29 mouse cellular contexts compared by ENCODE assay signal in the genomic region with DNA sequence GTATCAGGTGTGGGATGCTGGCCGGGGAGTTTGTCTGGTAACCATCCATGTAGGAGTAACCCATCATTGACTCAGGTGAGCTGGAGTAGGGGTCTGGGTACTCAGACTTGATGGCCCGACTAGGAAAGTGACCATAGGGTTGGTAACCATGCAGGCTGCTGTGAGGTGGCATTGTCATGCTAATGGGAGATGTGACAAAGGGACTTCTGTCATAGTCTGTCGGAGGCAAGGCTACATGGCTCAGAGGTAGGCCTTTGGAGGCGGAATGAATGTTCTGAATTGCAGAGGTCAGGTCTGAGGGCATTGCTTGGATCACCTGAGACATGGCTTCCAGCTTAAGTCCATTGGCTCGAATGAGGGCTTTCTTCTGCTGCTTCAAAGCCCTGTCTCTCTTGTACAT. TPM values are rescaled to one million over a fixed set of nuclear protein-coding genes. Genes with fewer than 3 reads are reported as not detected.
"Had no signal": no experiment of that assay in that cellular context is flagged by ENCODE, and none has a peak within 500 bp of the region (broad histone marks: within the 10 kb centered on the region; RNA-seq: fewer than 3 reads in every experiment).

No protein-coding gene starts in this region.

- H3K9ac ChIP-seq: heart, embryonic 12.5 days; hindbrain, embryonic 12.5 days; hindbrain, embryonic 14.5 days; intestine, embryonic 15.5 days; limb, embryonic 13.5 days; limb, embryonic 15.5 days; liver, embryonic 12.5 days; liver, embryonic 14.5 days had no signal

- H3K27me3 ChIP-seq: intestine, embryonic 15.5 days had no signal

- H3K4me3 ChIP-seq: gastrocnemius, adult 2 months; heart, embryonic 10.5 days; heart, embryonic 12.5 days; hindbrain, embryonic 10.5 days; hindbrain, embryonic 12.5 days; intestine, embryonic 15.5 days; layer of hippocampus, adult 2 months; limb, embryonic 13.5 days; limb, embryonic 15.5 days; liver, embryonic 12.5 days had no signal

- H3K36me3 ChIP-seq: heart, embryonic 10.5 days; heart, embryonic 12.5 days; hindbrain, embryonic 10.5 days; hindbrain, embryonic 12.5 days; intestine, embryonic 15.5 days; limb, embryonic 13.5 days; limb, embryonic 15.5 days had no signal

- H3K9me3 ChIP-seq: heart, embryonic 10.5 days; heart, embryonic 12.5 days; hindbrain, embryonic 10.5 days; hindbrain, embryonic 12.5 days; intestine, embryonic 15.5 days; limb, embryonic 13.5 days; limb, embryonic 15.5 days; liver, embryonic 12.5 days had no signal

- H3K4me1 ChIP-seq: hindbrain, embryonic 12.5 days; limb, embryonic 13.5 days; limb, embryonic 15.5 days; liver, embryonic 12.5 days had no signal

- ATAC-seq: hindbrain, embryonic 16.5 days; inflammation-experienced regulatory T-cells, adult 6 months; intestine, embryonic 15.5 days; liver, embryonic 12.5 days had no signal

- DNase-seq: gastrocnemius, adult 2 months; gastrocnemius, postnatal 10 days; gastrocnemius, postnatal 25 days; heart, adult 18-20 months; heart, postnatal 10 days; heart, postnatal 4 days; kidney, adult 18-20 months; kidney, adult 8-10 months; kidney, postnatal 10 days; kidney, postnatal 25 days; kidney, postnatal 4 days; layer of hippocampus, postnatal 36 days; left cerebral cortex, postnatal 4 days had no signal

- H3K27ac ChIP-seq: gastrocnemius, adult 2 months; heart, embryonic 10.5 days; hindbrain, embryonic 10.5 days; hindbrain, embryonic 12.5 days; hindbrain, embryonic 14.5 days; intestine, embryonic 15.5 days; layer of hippocampus, adult 2 months; limb, embryonic 13.5 days; limb, embryonic 15.5 days; liver, embryonic 12.5 days; liver, embryonic 14.5 days had no signal

- H3K4me2 ChIP-seq: heart, embryonic 12.5 days; hindbrain, embryonic 12.5 days; hindbrain, embryonic 14.5 days; intestine, embryonic 15.5 days; limb, embryonic 13.5 days; limb, embryonic 15.5 days; liver, embryonic 12.5 days had no signal

RNA-seq across cellular contexts. Expression of a gene that starts 19.6 kb away (rescaled TPM):
- total RNA-seq: granulocyte monocyte progenitor cell, adult 5-6 weeks; layer of hippocampus, adult 2 months; layer of hippocampus, postnatal 14 days; layer of hippocampus, postnatal 36 days; left cerebral cortex, postnatal 25 days had no signal
- polyA plus RNA-seq: inflammation-experienced regulatory T-cells, adult 6 months had no signal
